Mouse (Mus musculus): ENCODE data around the gene Vps29. TPM values are rescaled to one million over a fixed set of nuclear protein-coding genes. Genes with fewer than 3 reads are reported as not detected.
"Not testable (repeated sequence)": the region's sequence is repeated elsewhere in the genome, so short reads cannot be mapped to it uniquely, and the experiment has no call there.

Gene Vps29
- 10 to 100 TPM; 44.0 to 51.2 (median 46.4) TPM for total RNA-seq (2022)

DNA sequence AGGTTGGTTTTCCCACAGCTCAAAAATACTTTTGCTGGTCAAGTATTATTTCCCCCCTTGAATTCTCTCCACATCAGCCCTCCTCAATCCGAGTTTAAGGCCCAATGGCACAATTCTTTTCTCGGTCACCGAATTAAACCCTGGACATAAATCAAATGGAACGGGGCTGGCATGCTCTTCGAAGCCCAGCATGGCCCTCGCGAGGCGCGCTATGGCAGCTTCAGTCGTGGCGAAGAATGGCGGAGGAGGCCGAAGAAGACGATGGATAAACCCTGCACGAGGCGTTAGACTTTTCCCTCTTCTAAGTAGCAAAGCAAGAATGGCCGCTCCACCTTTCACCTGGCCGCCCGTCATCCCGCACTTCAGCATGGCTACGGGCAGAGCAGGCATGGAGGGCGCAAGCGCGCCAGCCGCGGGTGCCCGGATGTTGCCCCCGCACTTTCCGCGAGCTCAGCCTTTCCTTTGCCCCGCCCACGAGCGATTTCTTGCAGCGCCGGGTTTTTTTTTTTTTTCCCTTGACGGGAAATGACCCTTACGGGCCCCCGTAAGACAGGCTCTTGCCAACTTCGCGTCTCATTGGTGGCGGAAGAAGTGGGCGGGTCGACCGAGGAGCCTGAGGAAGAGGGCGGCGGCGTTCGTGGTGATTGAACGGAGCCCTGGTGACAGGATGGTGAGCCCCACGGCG, at the start of gene Vps29, which contains the start of gene Rad9b:
Gene Vps29 (plus strand): TSS at position 563 of the 685 bp plus-strand sequence.
Gene Rad9b (minus strand): TSS at position 427 of the 685 bp plus-strand sequence.
- DNase-seq (ENCODE audit: low spot score in 2 of 2), result peak; percentile 94 to 96

GRCm38 (mm10) chr5:122304541-122304940, 49.6 kb upstream of the Vps29 start:
- no peak for DNase-seq (ENCODE audit: low spot score in 2 of 2)

- no peak for DNase-seq (ENCODE audit: low spot score in 2 of 2)
These were observed 48.7 kb upstream of the Vps29 start for GRCm38 (mm10) chr5:122305472-122305871.

GRCm38 (mm10) chr5:122306536-122306935, 47.6 kb upstream of the Vps29 start:
- no peak for DNase-seq (ENCODE audit: low spot score in 2 of 2)

DNA sequence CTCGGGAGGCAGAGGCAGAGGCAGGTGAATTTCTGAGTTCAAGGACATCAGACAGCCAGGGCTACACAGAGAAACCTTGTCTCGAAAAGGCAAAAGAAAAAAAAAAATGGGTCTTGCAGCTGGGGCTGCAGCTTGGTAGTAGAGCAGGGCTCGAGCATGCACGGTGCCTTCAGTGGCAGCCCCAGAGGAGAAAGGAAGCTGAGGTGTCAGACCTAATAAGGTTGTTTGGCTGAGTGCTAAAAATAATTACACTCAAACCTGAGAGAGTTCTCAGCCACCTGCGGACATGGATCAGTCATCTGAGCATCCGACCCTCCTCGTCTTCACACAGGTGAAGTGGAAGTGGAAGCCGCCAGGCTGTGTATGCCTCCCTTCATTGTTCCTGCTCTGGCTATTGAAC, 43.5 kb upstream of the Vps29 start:
- no peak for DNase-seq (ENCODE audit: low spot score in 2 of 2)

GRCm38 (mm10) chr5:122311692-122312091, 42.5 kb upstream of the Vps29 start:
- DNase-seq (ENCODE audit: low spot score in 2 of 2), result no peak

GRCm38 (mm10) chr5:122312346-122312745, 41.8 kb upstream of the Vps29 start:
- DNase-seq (ENCODE audit: low spot score in 2 of 2), result no peak

DNA sequence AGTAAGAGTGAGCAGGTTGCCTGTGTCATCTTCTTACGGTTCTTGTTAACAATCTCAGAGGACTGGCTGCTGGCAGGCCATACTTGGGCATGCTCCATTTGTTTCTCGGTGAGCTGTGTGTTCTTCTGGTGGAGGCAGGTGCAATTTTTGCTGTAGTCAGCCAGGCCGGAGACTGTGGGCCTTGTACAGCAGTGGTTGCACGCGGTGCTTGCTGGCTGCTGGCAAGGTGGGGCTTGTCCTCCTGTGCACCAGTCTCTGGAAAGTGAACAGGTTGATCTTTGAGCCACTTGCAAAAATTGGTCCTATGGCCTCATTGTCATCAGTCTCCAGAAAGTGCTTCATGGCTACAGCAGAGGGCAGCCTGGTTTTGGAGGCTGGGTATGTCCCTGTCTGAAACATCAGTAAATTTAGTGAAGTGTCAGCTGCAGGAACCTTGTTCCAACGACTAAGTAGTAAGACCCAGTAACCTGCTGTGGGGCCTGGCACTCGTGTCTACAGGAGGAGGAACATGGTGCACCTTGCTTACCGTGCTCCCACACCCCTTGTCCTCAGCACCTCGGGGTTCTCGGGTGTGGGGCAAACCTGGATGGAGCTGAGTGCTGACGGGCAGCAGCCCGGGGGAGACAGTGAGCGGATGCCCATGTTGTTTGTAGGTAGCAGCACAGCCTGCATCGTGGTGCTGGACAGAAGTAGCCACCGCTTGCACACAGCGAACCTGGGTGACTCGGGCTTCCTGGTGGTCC, 41.1 kb upstream of the Vps29 start:
- DNase-seq (ENCODE audit: low spot score in 2 of 2), result no peak

DNA sequence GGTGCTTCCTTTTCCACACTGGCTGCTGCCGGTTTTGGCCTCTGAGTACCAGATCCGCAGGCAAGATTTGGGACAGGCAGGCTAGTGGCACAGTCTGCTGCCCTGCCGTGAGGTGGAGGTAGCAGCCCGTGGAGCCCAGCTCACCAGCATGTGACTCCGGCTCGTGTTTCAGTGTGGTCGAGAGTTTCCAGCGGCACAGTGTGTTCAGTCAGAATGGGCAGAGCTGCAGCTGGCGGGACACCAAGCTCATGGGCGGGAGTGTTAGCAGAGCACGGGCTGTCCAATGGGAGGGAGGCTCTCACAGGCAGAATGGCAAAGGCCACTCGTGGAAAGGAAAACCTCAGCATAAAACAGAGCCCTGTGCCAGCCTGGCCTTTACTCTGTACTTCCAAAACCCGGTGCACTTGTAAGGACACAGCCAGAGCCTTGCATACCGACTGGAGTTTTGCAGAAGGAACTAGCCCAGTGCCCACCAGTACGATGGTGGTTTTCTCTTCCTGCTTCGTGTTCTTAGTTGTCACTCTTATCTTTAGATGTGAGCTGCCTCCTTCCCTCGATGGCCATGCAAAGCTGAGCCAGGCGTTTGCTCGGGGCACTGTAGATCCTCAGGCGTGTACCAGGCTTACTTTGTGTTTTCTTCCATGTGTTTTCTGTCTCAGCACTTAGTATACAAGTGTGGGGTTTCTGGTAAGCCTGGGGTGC, 39.1 kb upstream of the Vps29 start:
- DNase-seq (ENCODE audit: low spot score in 2 of 2), result peak; percentile 95 to 97

DNA sequence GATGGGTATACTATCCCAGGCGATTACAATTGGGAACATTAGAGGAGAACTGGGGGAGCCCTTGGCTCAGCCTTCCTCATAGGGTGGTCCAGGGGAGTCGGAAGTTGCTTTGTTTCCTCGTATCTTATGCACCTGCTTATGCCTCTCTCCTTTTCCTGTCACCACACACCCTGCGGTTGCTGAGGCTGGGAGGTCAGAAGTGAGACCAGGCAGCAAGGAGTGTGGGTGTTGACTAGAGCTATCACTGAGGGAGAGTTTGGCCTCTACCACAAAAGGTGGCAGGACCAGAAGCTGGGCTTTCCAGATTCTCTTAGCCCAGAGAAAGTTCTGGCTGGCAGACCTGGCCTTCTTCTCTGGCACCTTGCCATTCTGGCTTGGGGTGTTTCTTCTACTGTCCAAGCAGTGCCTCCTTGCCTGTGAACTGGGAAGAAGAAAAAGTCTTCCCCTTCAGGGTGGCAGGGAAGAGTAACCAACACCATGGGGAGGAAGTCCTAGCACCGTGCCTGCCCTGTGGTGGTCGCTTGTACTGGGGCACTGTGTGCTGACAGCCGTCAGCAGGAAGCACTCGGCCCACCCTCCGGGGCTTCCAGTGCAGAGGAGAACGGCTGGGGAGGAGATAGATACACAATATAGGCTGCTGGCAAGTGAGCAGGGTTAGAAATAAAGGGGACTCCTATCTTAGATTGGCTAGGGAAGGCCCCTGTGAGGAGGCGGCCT, 36.7 kb upstream of the Vps29 start:
- no peak for DNase-seq (ENCODE audit: low spot score in 2 of 2)

DNA sequence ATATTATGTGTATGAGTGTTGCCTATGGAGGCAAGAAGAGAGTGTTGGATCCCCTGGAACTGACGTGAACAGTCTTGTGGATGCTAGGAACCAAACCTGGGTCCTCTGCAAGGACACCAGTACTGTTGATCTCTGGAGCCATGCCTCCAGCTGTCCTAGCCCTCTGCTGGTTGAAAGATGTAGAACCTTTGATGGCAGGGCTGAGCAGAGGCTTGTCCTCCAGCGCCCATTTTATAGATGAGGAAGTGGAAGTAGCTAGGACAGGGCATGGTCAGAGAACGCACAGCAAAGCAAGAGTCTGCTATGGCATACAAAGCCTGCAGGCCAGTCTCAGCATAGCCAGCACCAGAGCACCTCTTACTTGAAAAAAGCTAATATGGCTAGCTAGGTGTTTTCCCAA, 36.1 kb upstream of the Vps29 start:
- no peak for DNase-seq (ENCODE audit: low spot score in 2 of 2)

- not testable (repeated sequence) for DNase-seq (ENCODE audit: low spot score in 2 of 2)
These were observed 35.2 kb upstream of the Vps29 start for GRCm38 (mm10) chr5:122318976-122319375.

GRCm38 (mm10) chr5:122319474-122320204, 34.5 kb upstream of the Vps29 start:
- DNase-seq (ENCODE audit: low spot score in 2 of 2), result no peak

- DNase-seq (ENCODE audit: low spot score in 2 of 2), result no peak
These were observed 33.9 kb upstream of the Vps29 start for GRCm38 (mm10) chr5:122320205-122320781.

DNA sequence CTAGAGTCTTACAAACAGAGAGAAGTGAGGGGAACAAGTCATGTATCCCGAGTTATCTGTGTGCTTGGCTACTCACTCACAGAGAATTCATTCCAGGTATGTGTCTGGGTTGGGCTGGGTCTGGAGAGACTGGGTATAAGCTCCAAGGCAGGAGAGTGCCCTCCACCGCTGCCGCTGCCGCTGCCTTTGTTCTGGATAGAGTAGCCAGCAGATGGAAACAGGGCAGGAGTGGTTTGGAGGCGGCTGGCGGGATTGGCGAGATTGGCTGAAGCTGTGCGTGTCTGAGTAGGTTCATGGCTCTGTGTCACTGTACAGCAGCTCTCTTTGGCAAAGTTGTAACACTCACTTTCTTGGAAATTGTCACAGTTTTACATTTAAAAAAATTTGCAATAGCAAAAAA, 30.6 kb upstream of the Vps29 start:
- no peak for DNase-seq (ENCODE audit: low spot score in 2 of 2)

- no peak for DNase-seq (ENCODE audit: low spot score in 2 of 2)
These were observed 29.3 kb upstream of the Vps29 start for GRCm38 (mm10) chr5:122324608-122325431.

DNA sequence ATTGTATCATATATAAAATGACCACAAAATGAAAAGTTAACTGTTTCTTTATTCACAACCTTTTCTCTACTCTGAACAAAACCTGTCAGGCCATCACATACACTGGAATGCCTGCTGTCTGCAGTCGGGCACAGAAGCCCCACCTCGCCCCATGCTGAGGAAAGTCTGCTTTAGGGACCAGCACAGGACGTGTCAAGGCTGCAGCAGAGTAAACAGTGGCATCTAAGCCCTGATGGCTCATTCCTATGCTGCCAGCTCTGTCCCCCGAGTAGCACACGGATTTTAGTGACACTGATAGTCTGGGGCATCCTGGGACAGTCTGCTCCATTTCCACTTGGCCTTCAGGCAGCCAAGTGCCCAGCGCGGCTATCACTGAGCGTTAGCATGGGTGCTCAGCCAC, 28.7 kb upstream of the Vps29 start:
- no peak for DNase-seq (ENCODE audit: low spot score in 2 of 2)

DNA sequence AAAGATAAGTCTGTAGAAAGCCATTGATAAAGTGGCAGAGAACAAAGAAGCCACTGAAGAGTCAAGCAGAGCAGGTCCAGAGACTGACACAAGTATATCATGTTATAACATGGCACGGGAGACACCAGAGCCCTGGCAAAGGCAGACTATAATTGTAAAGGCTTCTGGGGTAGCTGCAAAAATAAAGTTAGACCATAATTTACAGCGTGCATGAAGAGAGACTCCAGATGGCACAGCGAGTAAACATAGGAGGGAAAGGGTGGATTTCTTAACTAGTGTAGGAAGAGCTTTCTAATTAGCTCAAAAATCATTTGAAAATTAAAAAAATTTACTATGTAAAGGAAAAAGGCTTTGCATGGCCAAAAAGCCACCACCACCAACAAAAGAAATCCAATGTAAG, 26.9 kb upstream of the Vps29 start:
- DNase-seq (ENCODE audit: low spot score in 2 of 2), result no peak

GRCm38 (mm10) chr5:122330269-122330668, 23.9 kb upstream of the Vps29 start:
- no peak for DNase-seq (ENCODE audit: low spot score in 2 of 2)

GRCm38 (mm10) chr5:122334682-122335081, 19.5 kb upstream of the Vps29 start:
- no peak for DNase-seq (ENCODE audit: low spot score in 2 of 2)

All from gastrocnemius, adult 8-10 months (tissue).